Mouse (Mus musculus) activated CD4-positive, CD25-positive, alpha-beta regulatory T cell, adult 4 months (primary cell): ENCODE data around the gene Hspa12a. TPM values are rescaled to one million over a fixed set of nuclear protein-coding genes. Genes with fewer than 3 reads are reported as not detected.

Source experiments
- ATAC-seq: one replicate; pipeline ENCODE4 v1.8.0; 2017
- polyA plus RNA-seq, 2 experiments: library from polyadenylated mRNA; unstranded; fragments of 100-300 nt; shearing (Covaris generic); gene quantifications; one replicate each; pipeline ENCODE4 v1.2.1; 2017

The Hspa12a gene
- polyA plus RNA-seq, 2 experiments from 2014 or later: 0.81 to 1.5 TPM

GRCm38 (mm10) chr19:58859831-58860254, 83.6 kb downstream of the Hspa12a start:
- no peak for ATAC-seq

- no peak for ATAC-seq
Measured at GRCm38 (mm10) chr19:58859357-58859756, 84.1 kb downstream of the Hspa12a start.

- no peak for ATAC-seq
Measured at GRCm38 (mm10) chr19:58856129-58856855, 87.2 kb downstream of the Hspa12a start.

- no peak for ATAC-seq
Measured at GRCm38 (mm10) chr19:58854899-58855298, 88.6 kb downstream of the Hspa12a start.

- no peak for ATAC-seq
Measured at GRCm38 (mm10) chr19:58853036-58853735, 90.3 kb downstream of the Hspa12a start.

GRCm38 (mm10) chr19:58850719-58851466, 92.6 kb downstream of the Hspa12a start:
- ATAC-seq: peak; percentile 73

DNA sequence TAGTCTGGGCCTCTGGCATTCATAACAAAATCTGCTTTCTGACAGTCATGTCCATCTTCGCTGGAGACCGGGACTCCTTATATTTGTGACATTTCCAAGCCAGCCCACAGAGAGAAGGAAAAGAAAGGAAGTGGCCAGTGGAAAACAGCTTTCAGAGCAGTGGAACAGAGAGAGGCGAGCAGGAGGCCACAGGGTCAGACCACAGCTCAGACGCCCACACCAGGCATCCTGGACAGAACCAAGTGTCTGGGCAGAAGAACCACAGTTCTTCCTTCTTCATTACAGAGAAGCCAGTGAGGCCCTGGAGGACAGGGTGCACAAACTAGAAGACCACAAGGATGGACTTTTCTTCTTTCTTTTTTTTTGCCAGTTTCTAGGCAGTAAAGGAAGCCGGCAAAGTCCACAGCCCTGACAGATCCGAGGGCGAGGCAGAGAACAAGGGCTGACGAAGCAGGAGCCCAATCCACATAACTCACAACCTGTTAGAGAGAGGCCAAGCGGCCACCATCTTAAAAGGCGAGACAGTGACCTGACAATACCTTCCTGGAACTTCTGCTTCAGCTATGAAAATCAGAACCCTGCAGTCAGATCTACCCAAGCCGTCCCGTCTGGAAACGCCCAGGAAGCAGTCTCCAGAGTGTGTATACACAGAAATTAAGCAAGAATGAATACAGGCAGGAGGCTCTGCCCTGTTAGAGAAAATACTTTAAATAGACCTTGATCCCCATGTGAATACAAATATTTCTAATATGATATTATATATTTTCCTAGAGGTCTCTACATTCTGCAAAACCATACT, 93.9 kb downstream of the Hspa12a start:
- ATAC-seq: no peak

- no peak for ATAC-seq
Measured at GRCm38 (mm10) chr19:58843606-58844005, 99.8 kb downstream of the Hspa12a start.

GRCm38 (mm10) chr19:58840721-58841271, 102.7 kb downstream of the Hspa12a start:
- ATAC-seq: no peak

- no peak for ATAC-seq
Measured at GRCm38 (mm10) chr19:58839806-58840205, 103.6 kb downstream of the Hspa12a start.

- no peak for ATAC-seq
Measured at GRCm38 (mm10) chr19:58839345-58839744, 104.1 kb downstream of the Hspa12a start.

- ATAC-seq: no peak
Measured at GRCm38 (mm10) chr19:58838706-58839105, 104.7 kb downstream of the Hspa12a start.

- ATAC-seq: no peak
Measured at GRCm38 (mm10) chr19:58833639-58834180, 109.7 kb downstream of the Hspa12a start.

DNA sequence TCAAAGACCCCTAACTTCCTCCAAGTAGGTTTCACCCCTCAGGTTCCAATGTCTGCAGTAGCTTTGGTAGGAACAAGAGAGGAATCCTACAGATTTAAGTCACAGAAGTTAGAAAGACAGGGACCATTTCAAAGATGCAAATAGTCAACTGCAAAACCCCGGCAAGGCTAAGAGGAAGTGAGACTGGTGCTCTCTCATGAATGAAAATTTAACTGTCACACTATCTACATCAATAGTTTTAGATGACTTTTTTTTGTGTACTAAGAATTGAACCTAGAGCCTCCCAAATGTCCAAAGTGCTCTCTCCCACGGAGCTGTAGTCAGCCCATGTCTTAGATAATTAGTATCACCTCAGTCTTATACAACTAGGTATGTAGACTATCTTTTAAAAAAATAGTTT, 110.5 kb downstream of the Hspa12a start:
- ATAC-seq: no peak

GRCm38 (mm10) chr19:58831280-58831922, 112.1 kb downstream of the Hspa12a start:
- no peak for ATAC-seq

- no peak for ATAC-seq
Measured at GRCm38 (mm10) chr19:58830182-58830581, 113.3 kb downstream of the Hspa12a start.

DNA sequence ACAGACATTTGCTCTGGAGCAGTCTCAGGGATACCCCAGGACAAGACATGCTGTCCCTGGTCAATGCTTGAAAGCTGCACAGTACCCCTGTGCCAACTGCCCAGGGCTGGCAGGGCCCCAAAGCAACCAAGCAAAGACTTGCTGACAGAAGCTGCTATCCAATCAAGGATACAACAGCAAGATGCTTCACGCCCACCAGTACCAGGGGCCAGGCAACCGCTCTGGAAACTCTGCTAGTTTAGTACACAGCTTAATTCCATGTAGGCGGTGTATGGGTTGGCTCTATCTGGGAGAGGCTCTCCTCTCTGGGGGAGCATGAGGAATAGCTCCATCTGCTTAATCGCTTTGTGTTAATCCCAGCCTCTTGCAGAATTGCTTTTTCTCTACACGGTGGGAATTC, 113.9 kb downstream of the Hspa12a start:
- ATAC-seq: no peak

GRCm38 (mm10) chr19:58827656-58828055, 115.8 kb downstream of the Hspa12a start:
- no peak for ATAC-seq

GRCm38 (mm10) chr19:58824316-58824715, 119.1 kb downstream of the Hspa12a start:
- ATAC-seq: no peak

DNA sequence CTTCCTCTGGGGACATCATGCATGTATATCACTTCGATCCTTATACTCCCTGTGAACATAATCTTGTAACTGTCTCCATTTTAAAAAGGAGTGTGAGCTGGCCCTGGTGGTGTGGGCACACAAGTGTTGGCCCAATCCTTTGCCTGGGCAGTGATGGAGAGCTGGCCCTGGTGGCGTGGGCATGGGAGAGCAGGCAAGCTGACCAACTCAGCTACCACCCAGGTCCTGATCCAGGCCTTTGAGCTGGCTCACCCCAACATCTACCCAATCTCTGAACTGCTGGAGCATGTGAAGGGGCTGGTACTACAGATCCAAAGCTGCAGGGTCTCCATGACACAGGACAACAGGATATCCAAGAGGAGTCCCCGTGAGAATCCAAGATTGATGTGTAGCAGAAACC, 120.2 kb downstream of the Hspa12a start:
- no peak for ATAC-seq

- no peak for ATAC-seq
Measured at GRCm38 (mm10) chr19:58822454-58823200, 120.8 kb downstream of the Hspa12a start.
